Mouse (Mus musculus): ENCODE measurements around the gene Actr8.

Actr8 gene

GRCm38 (mm10) chr14:29987276-29987675 is 9.1 kb downstream of the Actr8 start:
- in situ Hi-C loops (cut with MboI; ENCODE audit: low pct_unique_long_range_greater_than_20kb in 1 of 2, low sequenced_read_pairs in 2 of 2, unreplicated experiment in 1 of 2) = no loop called here

GRCm38 (mm10) chr14:29987739-29988138 is 9.6 kb downstream of the Actr8 start:
- in situ Hi-C loops (cut with MboI; ENCODE audit: low pct_unique_long_range_greater_than_20kb in 1 of 2, low sequenced_read_pairs in 2 of 2, unreplicated experiment in 1 of 2) = no loop called here

GRCm38 (mm10) chr14:29988337-29988736 is 10.2 kb downstream of the Actr8 start:
- in situ Hi-C loops (cut with MboI; ENCODE audit: low pct_unique_long_range_greater_than_20kb in 1 of 2, low sequenced_read_pairs in 2 of 2, unreplicated experiment in 1 of 2) = no loop called here

GRCm38 (mm10) chr14:29994976-29995375 is 16.8 kb downstream of the Actr8 start:
- in situ Hi-C loops (cut with MboI; ENCODE audit: low pct_unique_long_range_greater_than_20kb in 1 of 2, low sequenced_read_pairs in 2 of 2, unreplicated experiment in 1 of 2) = no loop called here

GRCm38 (mm10) chr14:29996000-29996751 is 18.0 kb downstream of the Actr8 start:
- in situ Hi-C loops (cut with MboI; ENCODE audit: low pct_unique_long_range_greater_than_20kb in 1 of 2, low sequenced_read_pairs in 2 of 2, unreplicated experiment in 1 of 2) = no loop called here

- in situ Hi-C loops (cut with MboI; ENCODE audit: low pct_unique_long_range_greater_than_20kb in 1 of 2, low sequenced_read_pairs in 2 of 2, unreplicated experiment in 1 of 2) = no loop called here
These were observed 19.2 kb downstream of the Actr8 start for GRCm38 (mm10) chr14:29997345-29997744.

GRCm38 (mm10) chr14:29998747-29999474 is 20.8 kb downstream of the Actr8 start:
- in situ Hi-C loops (cut with MboI; ENCODE audit: low pct_unique_long_range_greater_than_20kb in 1 of 2, low sequenced_read_pairs in 2 of 2, unreplicated experiment in 1 of 2) = no loop called here

- in situ Hi-C loops (cut with MboI; ENCODE audit: low pct_unique_long_range_greater_than_20kb in 1 of 2, low sequenced_read_pairs in 2 of 2, unreplicated experiment in 1 of 2) = no loop called here
These were observed 21.3 kb downstream of the Actr8 start for GRCm38 (mm10) chr14:29999475-29999811.

- in situ Hi-C loops (cut with MboI; ENCODE audit: low pct_unique_long_range_greater_than_20kb in 1 of 2, low sequenced_read_pairs in 2 of 2, unreplicated experiment in 1 of 2) = no loop called here
These were observed 30.8 kb downstream of the Actr8 start, which contains the start of the genes Il17rb and Chdh for GRCm38 (mm10) chr14:30008733-30009575. Gene Il17rb (minus strand): TSS chr14:30008896. Gene Chdh (plus strand): TSS chr14:30009023.

GRCm38 (mm10) chr14:30009864-30010560 is 31.9 kb downstream of the Actr8 start:
- in situ Hi-C loops (cut with MboI; ENCODE audit: low pct_unique_long_range_greater_than_20kb in 1 of 2, low sequenced_read_pairs in 2 of 2, unreplicated experiment in 1 of 2) = no loop called here

GRCm38 (mm10) chr14:30011886-30012560 is 33.9 kb downstream of the Actr8 start:
- in situ Hi-C loops (cut with MboI; ENCODE audit: low pct_unique_long_range_greater_than_20kb in 1 of 2, low sequenced_read_pairs in 2 of 2, unreplicated experiment in 1 of 2) = no loop called here

GRCm38 (mm10) chr14:30014487-30014886 is 36.4 kb downstream of the Actr8 start:
- in situ Hi-C loops (cut with MboI; ENCODE audit: low pct_unique_long_range_greater_than_20kb in 1 of 2, low sequenced_read_pairs in 2 of 2, unreplicated experiment in 1 of 2) = no loop called here

- in situ Hi-C loops (cut with MboI; ENCODE audit: low pct_unique_long_range_greater_than_20kb in 1 of 2, low sequenced_read_pairs in 2 of 2, unreplicated experiment in 1 of 2) = no loop called here
These were observed 36.9 kb downstream of the Actr8 start for GRCm38 (mm10) chr14:30015008-30015407.

GRCm38 (mm10) chr14:30016666-30017065 is 38.5 kb downstream of the Actr8 start:
- in situ Hi-C loops (cut with MboI; ENCODE audit: low pct_unique_long_range_greater_than_20kb in 1 of 2, low sequenced_read_pairs in 2 of 2, unreplicated experiment in 1 of 2) = no loop called here

GRCm38 (mm10) chr14:30017794-30018462 is 39.8 kb downstream of the Actr8 start:
- in situ Hi-C loops (cut with MboI; ENCODE audit: low pct_unique_long_range_greater_than_20kb in 1 of 2, low sequenced_read_pairs in 2 of 2, unreplicated experiment in 1 of 2) = no loop called here

GRCm38 (mm10) chr14:30018463-30018801 is 40.3 kb downstream of the Actr8 start:
- in situ Hi-C loops (cut with MboI; ENCODE audit: low pct_unique_long_range_greater_than_20kb in 1 of 2, low sequenced_read_pairs in 2 of 2, unreplicated experiment in 1 of 2) = no loop called here

- in situ Hi-C loops (cut with MboI; ENCODE audit: low pct_unique_long_range_greater_than_20kb in 1 of 2, low sequenced_read_pairs in 2 of 2, unreplicated experiment in 1 of 2) = no loop called here
These were observed 40.7 kb downstream of the Actr8 start for GRCm38 (mm10) chr14:30018846-30019245.

- in situ Hi-C loops (cut with MboI; ENCODE audit: low pct_unique_long_range_greater_than_20kb in 1 of 2, low sequenced_read_pairs in 2 of 2, unreplicated experiment in 1 of 2) = no loop called here
These were observed 41.2 kb downstream of the Actr8 start for GRCm38 (mm10) chr14:30019375-30019774.
